ENCODE assay signal across 16 mouse cellular contexts in genomic region chr8:110654075-110655060, GRCm38 (mm10). TPM values are rescaled to one million over a fixed set of nuclear protein-coding genes. Genes with fewer than 3 reads are reported as not detected.
DNase-seq lines count a peak whose midpoint lies in the region; ATAC-seq lines count a peak whose summit lies in the region.
"Had no signal": no experiment of that assay in that cellular context is flagged by ENCODE, and none has a peak within 500 bp of the region (broad histone marks: within the 10 kb centered on the region; RNA-seq: fewer than 3 reads in every experiment).

No protein-coding gene starts in this region.

- H3K9me3 ChIP-seq in forebrain, embryonic 12.5 days, result no peaks in the 10 kb centered on the region
- no peaks in the 10 kb centered on the region for H3K9me3 ChIP-seq in forebrain, embryonic 14.5 days (replicated peaks; ENCODE audit: control insufficient read depth, low read length)
- no peaks in the 10 kb centered on the region for H3K9me3 ChIP-seq in kidney, embryonic 15.5 days (replicated peaks)
- H3K9me3 ChIP-seq in midbrain, embryonic 13.5 days, result no peaks in the 10 kb centered on the region
- H3K9me3 ChIP-seq: embryonic facial prominence, embryonic 15.5 days; stomach, embryonic 15.5 days had no signal

- peaks cover 65% of the 10 kb centered on the region for H3K36me3 ChIP-seq in forebrain, embryonic 12.5 days (replicated peaks)
- peaks cover 34% of the 10 kb centered on the region for H3K36me3 ChIP-seq in forebrain, embryonic 14.5 days (ENCODE audit: control insufficient read depth, insufficient read depth, low read length)
- H3K36me3 ChIP-seq in kidney, embryonic 15.5 days, result peaks cover 44% of the 10 kb centered on the region
- peaks cover 56% of the 10 kb centered on the region for H3K36me3 ChIP-seq in midbrain, embryonic 13.5 days

- no peaks in the 10 kb centered on the region for H3K27me3 ChIP-seq in forebrain, embryonic 12.5 days
- H3K27me3 ChIP-seq in forebrain, embryonic 14.5 days (replicated peaks; ENCODE audit: control insufficient read depth, insufficient read depth, low read length), result no peaks in the 10 kb centered on the region
- no peaks in the 10 kb centered on the region for H3K27me3 ChIP-seq in kidney, embryonic 15.5 days
- no peaks in the 10 kb centered on the region for H3K27me3 ChIP-seq in midbrain, embryonic 13.5 days
- H3K27me3 ChIP-seq: embryonic facial prominence, embryonic 15.5 days; stomach, embryonic 15.5 days had no signal

- no peak for ATAC-seq in forebrain, embryonic 12.5 days (ENCODE audit: low FRiP score)
- ATAC-seq in forebrain, embryonic 14.5 days, result no peak
- ATAC-seq in kidney, embryonic 15.5 days (replicated peaks; ENCODE audit: low FRiP score), result no peak
- ATAC-seq in midbrain, embryonic 13.5 days, result no peak
- no peak for ATAC-seq in activated CD4-positive, CD25-positive, alpha-beta regulatory T cell, adult 4 months
- ATAC-seq: CD4-positive, CD25-positive, alpha-beta regulatory T cell, adult 4 months had no signal

- H3K9ac ChIP-seq in forebrain, embryonic 12.5 days, result no peak overlapping the region
- no peak overlapping the region for H3K9ac ChIP-seq in forebrain, embryonic 14.5 days (ENCODE audit: low read length)
- no peak overlapping the region for H3K9ac ChIP-seq in kidney, embryonic 15.5 days
- no peak overlapping the region for H3K9ac ChIP-seq in midbrain, embryonic 13.5 days (replicated peaks)
- H3K9ac ChIP-seq: embryonic facial prominence, embryonic 15.5 days; lung, embryonic 14.5 days; stomach, embryonic 15.5 days had no signal

- no peak overlapping the region for H3K4me2 ChIP-seq in forebrain, embryonic 12.5 days
- no peak overlapping the region for H3K4me2 ChIP-seq in forebrain, embryonic 14.5 days (ENCODE audit: low read length)
- no peak overlapping the region for H3K4me2 ChIP-seq in kidney, embryonic 15.5 days
- H3K4me2 ChIP-seq in midbrain, embryonic 13.5 days (replicated peaks), result no peak overlapping the region
- H3K4me2 ChIP-seq: embryonic facial prominence, embryonic 15.5 days; lung, embryonic 14.5 days; stomach, embryonic 15.5 days had no signal

- 56% methylated on average over 9 of the region's 9 CpGs for WGBS in forebrain, embryonic 12.5 days
- 52% methylated on average over 9 of the region's 9 CpGs for WGBS in forebrain, embryonic 14.5 days
- WGBS in kidney, embryonic 15.5 days, result 73% methylated on average over 9 of the region's 9 CpGs
- 57% methylated on average over 9 of the region's 9 CpGs for whole genome bisulfite sequencing in midbrain, embryonic 13.5 days

- H3K4me3 ChIP-seq in forebrain, embryonic 12.5 days (replicated peaks), result no peak overlapping the region
- no peak overlapping the region for H3K4me3 ChIP-seq in forebrain, embryonic 14.5 days (ENCODE audit: low read depth, low read length)
- no peak overlapping the region for H3K4me3 ChIP-seq in kidney, embryonic 15.5 days (replicated peaks)
- H3K4me3 ChIP-seq in midbrain, embryonic 13.5 days (replicated peaks), result no peak overlapping the region
- H3K4me3 ChIP-seq: embryonic facial prominence, embryonic 15.5 days; heart, adult 2 months; stomach, embryonic 15.5 days had no signal

- H3K4me1 ChIP-seq in forebrain, embryonic 12.5 days, result peaks cover 10% of the 10 kb centered on the region
- H3K4me1 ChIP-seq in forebrain, embryonic 14.5 days (ENCODE audit: control insufficient read depth, insufficient read depth, low read length), result no peaks in the 10 kb centered on the region
- H3K4me1 ChIP-seq in kidney, embryonic 15.5 days, result peaks cover 12% of the 10 kb centered on the region
- H3K4me1 ChIP-seq in midbrain, embryonic 13.5 days (replicated peaks), result peaks cover 12% of the 10 kb centered on the region; the same call in 1 of the 2 replicates
- H3K4me1 ChIP-seq: embryonic facial prominence, embryonic 15.5 days; stomach, embryonic 15.5 days had no signal

- DNase-seq in forebrain, embryonic 14.5 days (ENCODE audit: low spot score), result no peak
- no peak for DNase-seq in kidney, postnatal 4 days
- DNase-seq in NIH3T3 (ENCODE audit: low read depth), result peak; percentile 54
- no peak for DNase-seq in spleen, postnatal 36 days (ENCODE audit: low spot score in 2 of 2)
- DNase-seq: heart, adult 2 months; heart, postnatal 14 days; liver; lung, embryonic 14.5 days; thymus, postnatal 14 days had no signal

- peak overlapping the region; percentile 36; the same call in 1 of the 2 replicates for H3K27ac ChIP-seq in forebrain, embryonic 12.5 days
- no peak overlapping the region for H3K27ac ChIP-seq in forebrain, embryonic 14.5 days (ENCODE audit: low read depth, low read length)
- peak overlapping the region; percentile 58 for H3K27ac ChIP-seq in kidney, embryonic 15.5 days
- peak overlapping the region; percentile 35 for H3K27ac ChIP-seq in midbrain, embryonic 13.5 days
- H3K27ac ChIP-seq: embryonic facial prominence, embryonic 15.5 days; heart, adult 2 months; stomach, embryonic 15.5 days had no signal

RNA-seq across cellular contexts. Expression of gene Vac14, which starts 36.0 kb away (rescaled TPM):
- 27.0 and 29.4 TPM in 2 replicates for polyA plus RNA-seq in forebrain, embryonic 12.5 days (2016; fragmentation: Nextera tagmentation; extraction: Ambion mirVana)
- 25.8 and 27.1 TPM in 2 replicates for polyA plus RNA-seq in forebrain, embryonic 14.5 days (2014; fragmentation: Nextera tagmentation; extraction: Ambion mirVana)
- polyA plus RNA-seq in kidney, embryonic 15.5 days (2015; fragmentation: Nextera tagmentation; extraction: Ambion mirVana), result 22.2 and 23.3 TPM in 2 replicates
- polyA plus RNA-seq in midbrain, embryonic 13.5 days (2015; fragmentation: Nextera tagmentation; extraction: Ambion mirVana), result 21.8 and 23.6 TPM in 2 replicates
- 1 to 10 TPM; 6.6 to 7.6 TPM for polyA plus RNA-seq in activated CD4-positive, CD25-positive, alpha-beta regulatory T cell, adult 4 months (2017; shearing (Covaris generic))
